Mouse (Mus musculus): ENCODE results near the gene Gas2.

Gas2 gene

DNA sequence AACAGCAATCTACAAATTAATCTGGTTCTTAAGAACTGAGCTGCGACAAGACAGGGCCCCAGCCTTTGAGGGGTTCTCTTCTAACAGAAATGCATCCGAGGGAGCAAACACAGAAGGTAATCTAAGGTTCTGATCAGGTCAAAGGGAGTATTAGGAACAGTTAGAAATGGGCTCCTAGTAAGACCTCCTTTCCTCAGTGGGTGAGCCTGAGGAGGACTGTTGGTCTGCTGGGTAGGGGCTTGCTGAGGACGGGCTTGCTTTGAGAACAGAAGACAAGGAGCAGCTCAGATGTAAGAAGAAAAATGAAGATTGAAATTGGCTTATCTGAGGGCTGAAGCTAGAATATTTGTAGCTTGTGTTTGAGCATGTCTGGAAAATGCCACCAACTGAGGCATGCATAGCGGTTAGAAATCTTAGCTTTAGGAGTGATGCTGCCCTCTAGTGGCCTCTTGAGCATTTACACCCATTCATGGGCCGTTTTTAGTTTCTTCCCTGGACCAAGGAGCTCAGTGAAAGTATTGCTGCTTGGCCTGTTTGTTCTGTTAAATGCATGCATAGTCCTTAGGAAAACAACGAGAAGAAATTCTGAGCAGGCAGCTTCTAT is 110.5 kb downstream of the Gas2 start:
- peak; percentile 37 for DNase-seq

- DNase-seq: no peak
Measured at GRCm38 (mm10) chr7:51973091-51973490, 111.3 kb downstream of the Gas2 start.

- no peak for DNase-seq
Measured at GRCm38 (mm10) chr7:51973526-51973925, 111.7 kb downstream of the Gas2 start.

DNA sequence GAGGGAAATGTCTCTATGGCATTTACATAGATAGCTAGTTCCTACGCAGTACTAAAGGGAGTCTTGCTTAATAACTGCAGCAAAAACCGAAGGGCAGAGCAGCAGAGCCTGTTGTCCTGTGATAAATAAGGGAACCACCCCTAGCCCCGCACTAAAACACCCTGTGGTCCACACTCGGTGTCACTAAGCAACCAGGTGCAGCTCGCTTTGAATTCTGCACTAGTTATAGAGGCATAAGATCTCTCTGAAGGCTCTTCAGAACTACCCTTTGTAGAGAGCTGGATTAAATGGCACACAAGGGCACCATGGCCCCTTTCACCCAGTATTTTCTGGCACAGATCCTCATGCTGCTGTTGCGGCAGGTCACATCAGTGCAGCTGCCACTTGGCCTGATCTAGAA is 113.4 kb downstream of the Gas2 start:
- no peak for DNase-seq

GRCm38 (mm10) chr7:51979271-51979670 is 117.5 kb downstream of the Gas2 start:
- DNase-seq: peak; percentile 17

- DNase-seq: no peak
Measured at GRCm38 (mm10) chr7:51982303-51982702, 120.5 kb downstream of the Gas2 start.

GRCm38 (mm10) chr7:51985763-51986162 is 123.9 kb downstream of the Gas2 start:
- no peak for DNase-seq

GRCm38 (mm10) chr7:51986909-51987308 is 125.1 kb downstream of the Gas2 start:
- no peak for DNase-seq

DNA sequence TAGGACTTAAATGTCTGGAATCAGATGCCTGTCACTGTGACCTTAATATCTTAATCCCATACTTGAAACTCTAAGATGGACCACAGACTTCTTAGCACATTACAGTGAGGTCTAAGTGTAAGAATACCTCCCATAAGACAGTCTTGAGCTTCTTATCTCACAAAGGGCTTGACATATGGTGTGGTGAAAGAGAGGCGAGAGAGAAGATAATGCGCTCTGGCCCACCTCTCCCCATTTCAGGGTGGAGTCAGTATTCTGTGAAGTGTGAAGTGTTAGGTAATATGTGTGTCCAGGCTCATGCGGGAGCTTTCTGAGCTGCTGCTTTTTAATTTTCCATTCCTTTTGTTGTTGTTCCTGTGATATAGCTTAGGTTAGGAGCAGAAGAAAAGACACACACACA is 129.2 kb downstream of the Gas2 start:
- DNase-seq: no peak

- DNase-seq: peak; percentile 99
Measured at GRCm38 (mm10) chr7:52005511-52006295, 143.9 kb downstream of the Gas2 start, which contains the start of gene Svip. TSS of gene Svip (minus strand) at chr7:52006018.

- no peak for DNase-seq
Measured at GRCm38 (mm10) chr7:52006296-52006630, 144.4 kb downstream of the Gas2 start.

DNA sequence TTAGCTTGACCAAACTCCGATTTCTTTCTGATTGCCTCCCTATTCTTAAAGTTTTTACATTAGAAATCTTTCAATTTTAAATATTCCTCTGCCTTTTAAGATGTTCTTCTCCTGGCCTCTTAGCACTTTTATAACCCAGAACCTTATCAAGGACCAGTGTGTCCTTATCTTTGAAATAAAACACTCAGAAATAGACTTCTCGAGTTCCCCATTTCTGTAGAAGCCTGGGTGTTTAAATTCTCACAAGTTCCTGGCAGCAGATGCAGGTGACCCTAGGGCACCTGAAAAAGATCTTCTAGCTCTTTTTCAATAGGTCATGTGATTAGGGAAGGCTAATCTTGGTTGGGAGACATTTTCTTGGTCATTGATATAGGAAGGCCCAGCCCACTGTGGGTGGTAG is 145.3 kb downstream of the Gas2 start:
- DNase-seq: no peak

- DNase-seq: no peak
Measured at GRCm38 (mm10) chr7:52013457-52013856, 151.6 kb downstream of the Gas2 start.

- DNase-seq: no peak
Measured at GRCm38 (mm10) chr7:52015180-52015579, 153.4 kb downstream of the Gas2 start.

DNA sequence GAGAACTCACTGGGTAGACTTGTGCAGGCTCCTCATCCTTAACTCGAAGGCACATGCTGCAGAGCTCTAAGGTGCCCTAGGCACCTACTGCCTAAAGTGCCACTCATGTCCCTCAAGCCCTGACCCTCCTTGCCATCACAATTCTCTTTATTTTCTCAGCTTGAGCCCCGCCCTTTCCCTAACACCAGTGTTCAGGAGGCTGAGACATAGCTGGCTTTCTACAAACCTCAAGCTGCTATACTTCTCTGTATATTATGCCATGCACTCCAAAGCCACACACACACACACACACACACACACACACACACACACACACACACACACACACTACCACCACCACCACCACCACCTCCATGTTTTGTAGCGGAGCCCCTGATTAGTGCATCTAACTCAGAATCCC is 153.8 kb downstream of the Gas2 start, which contains the start of gene 1700015G11Rik:
TSS of gene 1700015G11Rik (minus strand) at position 101 of the 400 bp plus-strand sequence.
- DNase-seq: no peak

DNA sequence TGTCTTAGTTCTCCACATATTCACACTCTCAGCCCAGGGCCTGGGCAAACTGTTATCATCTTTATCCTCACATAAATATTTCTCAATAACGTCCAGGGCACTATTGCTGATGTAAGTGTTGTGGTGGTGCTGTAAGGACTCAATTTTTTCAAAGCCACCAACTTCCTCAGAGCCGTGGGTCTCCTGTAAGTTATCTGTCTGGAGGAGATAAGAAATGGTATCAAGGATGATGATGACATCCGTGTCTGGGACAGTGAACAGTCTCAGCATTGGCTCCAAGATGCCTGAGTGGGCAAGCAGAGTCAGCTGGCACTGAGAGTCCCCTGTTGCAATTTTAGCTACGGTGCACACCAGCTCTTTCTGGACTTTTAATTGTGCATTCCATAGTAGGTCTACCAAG is 160.2 kb downstream of the Gas2 start:
- no peak for DNase-seq

- DNase-seq: no peak
Measured at GRCm38 (mm10) chr7:52024050-52024626, 162.3 kb downstream of the Gas2 start.

DNA sequence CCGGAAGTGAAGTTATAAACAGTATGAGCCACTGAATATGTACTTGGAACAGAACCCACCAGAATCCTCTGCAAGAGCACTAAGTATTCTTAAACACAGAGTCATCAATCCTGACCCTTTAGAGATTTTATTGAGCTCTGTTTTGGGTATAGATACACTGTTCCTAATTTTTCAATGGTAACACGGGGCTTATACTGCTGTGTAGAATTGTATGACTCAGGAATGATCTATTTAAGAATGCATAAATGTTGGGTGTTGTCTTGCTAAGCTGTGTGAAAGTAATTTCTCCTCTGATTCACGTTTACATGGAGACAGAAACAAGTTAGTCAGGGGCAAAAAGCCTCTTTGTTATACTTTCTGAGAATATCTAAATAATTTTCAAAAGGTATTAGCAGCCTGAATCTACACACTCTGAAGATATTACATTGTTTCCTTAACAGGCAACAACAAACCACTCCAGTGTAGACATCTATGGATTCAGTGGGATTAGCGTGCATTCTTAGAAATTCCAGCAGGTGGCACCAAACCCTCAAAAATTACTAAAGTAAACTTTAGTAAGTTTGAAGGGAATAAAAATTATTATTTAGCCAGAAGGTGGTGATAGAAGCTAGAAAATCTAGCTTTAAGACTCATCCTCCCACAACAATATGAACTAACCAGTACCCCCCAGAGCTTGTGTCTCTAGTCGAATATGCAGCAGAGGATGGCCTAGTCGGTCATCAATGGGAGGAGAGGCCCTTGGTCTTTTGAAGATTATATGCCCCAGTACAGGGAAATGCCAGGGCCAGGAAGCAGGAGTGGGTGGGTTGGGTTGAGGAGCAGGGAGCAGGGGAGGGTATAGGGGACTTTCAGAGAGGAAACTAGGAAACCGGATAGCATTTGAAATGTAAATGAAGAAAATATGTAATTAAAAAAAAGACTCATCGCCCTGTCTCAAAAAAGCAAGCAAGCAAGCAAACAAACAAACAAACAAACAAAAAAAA is 176.1 kb downstream of the Gas2 start:
- peak; percentile 42 for DNase-seq

All from kidney, adult 9 months (tissue).